Mouse (Mus musculus): ENCODE data around the gene Enah. TPM values are rescaled to one million over a fixed set of nuclear protein-coding genes. Genes with fewer than 3 reads are reported as not detected.

Enah gene
- polyA plus RNA-seq, 1 experiment = 126 TPM

- H3K4me3 ChIP-seq (ENCODE audit: insufficient read depth, low read length) = no peak overlapping the region
- no peaks in the 10 kb centered on the region for H3K4me1 ChIP-seq (ENCODE audit: control insufficient read depth, insufficient read depth, low read length)
- no peak overlapping the region for H3K27ac ChIP-seq (ENCODE audit: insufficient read depth, low read length)
- TF ChIP-seq POLR2A (IDR thresholded peaks at IDR 0.05; ENCODE audit: low read depth, low read length) (no peak), CTCF (IDR thresholded peaks at IDR 0.05; ENCODE audit: borderline replicate concordance, insufficient read depth, low read length) (no peak)
Measured at GRCm38 (mm10) chr1:181873086-181873920, 146.5 kb downstream of the Enah start.

GRCm38 (mm10) chr1:181872639-181873038 lies 147.2 kb downstream of the Enah start:
- H3K4me1 ChIP-seq (ENCODE audit: control insufficient read depth, insufficient read depth, low read length) = no peaks in the 10 kb centered on the region
- no peak overlapping the region for H3K27ac ChIP-seq (ENCODE audit: insufficient read depth, low read length)
- no peak for TF ChIP-seq POLR2A (IDR thresholded peaks at IDR 0.05; ENCODE audit: low read depth, low read length)
- no peak for TF ChIP-seq CTCF (IDR thresholded peaks at IDR 0.05; ENCODE audit: borderline replicate concordance, insufficient read depth, low read length)
- H3K4me3 ChIP-seq (ENCODE audit: insufficient read depth, low read length) = no peak overlapping the region

GRCm38 (mm10) chr1:181866429-181867280 lies 153.1 kb downstream of the Enah start:
- no peak overlapping the region for H3K4me3 ChIP-seq (ENCODE audit: insufficient read depth, low read length)
- no peaks in the 10 kb centered on the region for H3K4me1 ChIP-seq (ENCODE audit: control insufficient read depth, insufficient read depth, low read length)
- TF ChIP-seq CTCF (IDR thresholded peaks at IDR 0.05; ENCODE audit: borderline replicate concordance, insufficient read depth, low read length) (no peak), POLR2A (IDR thresholded peaks at IDR 0.05; ENCODE audit: low read depth, low read length) (no peak)
- H3K27ac ChIP-seq (ENCODE audit: insufficient read depth, low read length) = no peak overlapping the region

GRCm38 (mm10) chr1:181865863-181866216 lies 153.9 kb downstream of the Enah start:
- Histone ChIP-seq H3K4me1 (ENCODE audit: control insufficient read depth, insufficient read depth, low read length) (no peaks in the 10 kb centered on the region), H3K4me3 (ENCODE audit: insufficient read depth, low read length) (no peak overlapping the region), H3K27ac (ENCODE audit: insufficient read depth, low read length) (no peak overlapping the region)
- TF ChIP-seq CTCF (IDR thresholded peaks at IDR 0.05; ENCODE audit: borderline replicate concordance, insufficient read depth, low read length) (no peak), POLR2A (IDR thresholded peaks at IDR 0.05; ENCODE audit: low read depth, low read length) (no peak)

- H3K4me1 ChIP-seq (ENCODE audit: control insufficient read depth, insufficient read depth, low read length) = no peaks in the 10 kb centered on the region
- H3K4me3 ChIP-seq (ENCODE audit: insufficient read depth, low read length) = no peak overlapping the region
- TF ChIP-seq POLR2A (IDR thresholded peaks at IDR 0.05; ENCODE audit: low read depth, low read length) = no peak
- no peak for TF ChIP-seq CTCF (IDR thresholded peaks at IDR 0.05; ENCODE audit: borderline replicate concordance, insufficient read depth, low read length)
- H3K27ac ChIP-seq (ENCODE audit: insufficient read depth, low read length) = no peak overlapping the region
Measured at GRCm38 (mm10) chr1:181864971-181865862, 154.6 kb downstream of the Enah start.

DNA sequence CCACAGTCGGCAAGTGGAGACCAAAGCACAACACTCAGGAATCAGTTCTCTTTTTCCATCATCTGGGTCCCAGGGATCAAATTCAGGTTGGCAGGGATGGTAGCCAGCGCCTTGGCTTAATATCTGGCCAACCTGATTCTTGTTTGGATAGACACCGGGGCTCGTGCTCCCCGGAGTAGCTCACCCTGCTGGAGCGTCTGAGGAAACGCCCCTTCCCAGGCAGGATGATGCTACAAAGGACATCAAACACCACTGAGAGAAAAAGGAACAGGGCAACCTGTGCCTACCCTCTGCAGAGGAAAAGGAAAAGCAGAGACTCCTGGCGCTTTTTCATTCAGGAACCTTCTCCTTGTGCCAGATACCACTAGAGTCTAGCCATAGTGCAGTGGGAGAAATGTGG lies 156.4 kb downstream of the Enah start:
- H3K4me1 ChIP-seq (ENCODE audit: control insufficient read depth, insufficient read depth, low read length) = no peaks in the 10 kb centered on the region
- H3K27ac ChIP-seq (ENCODE audit: insufficient read depth, low read length) = no peak overlapping the region
- H3K4me3 ChIP-seq (ENCODE audit: insufficient read depth, low read length) = no peak overlapping the region
- TF ChIP-seq POLR2A (IDR thresholded peaks at IDR 0.05; ENCODE audit: low read depth, low read length) = no peak
- TF ChIP-seq CTCF (IDR thresholded peaks at IDR 0.05; ENCODE audit: borderline replicate concordance, insufficient read depth, low read length) = no peak

DNA sequence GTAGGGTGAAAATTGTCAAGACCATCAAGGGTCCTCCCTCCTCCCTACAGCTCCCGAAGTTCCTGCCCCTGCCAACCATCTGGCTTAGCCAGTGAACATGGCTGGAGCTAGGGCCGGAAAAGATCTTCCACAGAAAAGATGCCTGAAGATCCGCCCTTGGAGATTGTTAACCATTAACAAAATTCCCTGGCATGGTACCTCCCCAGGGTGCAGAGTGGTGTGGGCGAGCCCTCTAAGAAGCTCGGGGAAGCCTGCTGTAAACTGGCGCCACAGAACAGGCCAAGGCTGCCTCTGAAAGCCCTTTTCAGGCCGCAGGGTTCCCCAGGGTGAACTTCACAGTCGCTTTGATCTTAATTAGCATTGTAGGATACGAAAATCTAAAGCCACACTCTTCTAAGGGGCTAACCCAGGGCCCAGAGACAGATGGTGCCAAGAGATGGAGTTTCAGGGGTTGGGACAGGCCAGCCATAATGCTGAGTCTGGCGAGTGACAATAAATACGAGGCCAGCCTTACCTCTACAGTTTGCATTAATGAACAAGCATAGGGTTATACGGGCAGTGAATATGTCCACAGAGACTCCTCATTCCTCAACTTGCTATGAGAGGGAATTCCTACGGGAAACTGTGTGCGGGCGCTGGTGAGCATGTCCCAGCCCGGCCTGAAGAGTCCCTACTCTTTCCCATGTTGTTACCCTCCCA lies 157.0 kb downstream of the Enah start:
- H3K4me1 ChIP-seq (ENCODE audit: control insufficient read depth, insufficient read depth, low read length) = no peaks in the 10 kb centered on the region
- TF ChIP-seq CTCF (IDR thresholded peaks at IDR 0.05; ENCODE audit: borderline replicate concordance, insufficient read depth, low read length) (no peak), POLR2A (IDR thresholded peaks at IDR 0.05; ENCODE audit: low read depth, low read length) (no peak)
- H3K27ac ChIP-seq (ENCODE audit: insufficient read depth, low read length) = no peak overlapping the region
- no peak overlapping the region for H3K4me3 ChIP-seq (ENCODE audit: insufficient read depth, low read length)

GRCm38 (mm10) chr1:181861181-181861902 lies 158.4 kb downstream of the Enah start:
- Histone ChIP-seq H3K4me3 (ENCODE audit: insufficient read depth, low read length) (no peak overlapping the region), H3K27ac (ENCODE audit: insufficient read depth, low read length) (no peak overlapping the region), H3K4me1 (ENCODE audit: control insufficient read depth, insufficient read depth, low read length) (no peaks in the 10 kb centered on the region)
- TF ChIP-seq CTCF (IDR thresholded peaks at IDR 0.05; ENCODE audit: borderline replicate concordance, insufficient read depth, low read length) = no peak
- no peak for TF ChIP-seq POLR2A (IDR thresholded peaks at IDR 0.05; ENCODE audit: low read depth, low read length)

Measured in embryonic fibroblast, embryonic 13.5 days (primary cell).